Mouse (Mus musculus) lung, postnatal 0 days (tissue): ENCODE measurements at regions not wholly inside any gene's neighbourhood (a gene's known extent, or its start where the extent isn't known, plus 50 kb on each side); places are given as distances from the start of the nearest gene placed in this dataset.

ENCODE experiments used
- CTCF ChIP-seq: IDR thresholded peaks from 2 replicates; pipeline ENCODE4 v1.5.1; 2016; ENCODE audit warnings: antibody characterized with exemption, mild to moderate bottlenecking
- EP300 ChIP-seq: IDR thresholded peaks from 2 replicates; pipeline ENCODE4 v1.6.1; 2016; ENCODE audit warnings: antibody characterized with exemption, mild to moderate bottlenecking, control low read depth

DNA sequence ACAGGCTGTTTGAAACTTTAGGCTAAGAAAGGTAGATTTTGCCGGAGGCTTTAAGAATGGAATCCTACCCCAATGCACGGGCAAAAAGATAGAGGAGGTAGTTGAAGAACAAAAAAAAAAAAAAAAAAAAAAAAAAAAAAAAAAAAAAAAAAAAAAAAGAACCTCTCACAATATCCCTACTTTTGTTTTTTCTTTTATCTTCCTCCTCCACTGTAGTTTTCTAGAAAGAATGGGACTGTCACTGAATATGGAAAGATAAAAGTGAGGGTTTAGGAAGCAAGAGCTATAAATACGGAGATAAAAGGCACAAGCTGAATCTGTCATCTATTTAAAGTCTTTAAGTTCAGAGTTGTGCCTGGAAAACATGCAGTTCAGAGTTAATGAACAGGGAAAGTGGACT lies 227.8 kb downstream of the AI593442 start:
- TF ChIP-seq EP300 (no peak), CTCF (no peak)
